Mouse (Mus musculus): ENCODE measurements around the gene Sat1. TPM values are rescaled to one million over a fixed set of nuclear protein-coding genes. Genes with fewer than 3 reads are reported as not detected.

Sat1 gene
- polyA plus RNA-seq (2017; shearing (Covaris generic)), result 357 TPM

GRCm38 (mm10) chrX:155216271-155216670 is at the start of gene Sat1:
TSS of gene Sat1 (minus strand) at chrX:155216449.

DNA sequence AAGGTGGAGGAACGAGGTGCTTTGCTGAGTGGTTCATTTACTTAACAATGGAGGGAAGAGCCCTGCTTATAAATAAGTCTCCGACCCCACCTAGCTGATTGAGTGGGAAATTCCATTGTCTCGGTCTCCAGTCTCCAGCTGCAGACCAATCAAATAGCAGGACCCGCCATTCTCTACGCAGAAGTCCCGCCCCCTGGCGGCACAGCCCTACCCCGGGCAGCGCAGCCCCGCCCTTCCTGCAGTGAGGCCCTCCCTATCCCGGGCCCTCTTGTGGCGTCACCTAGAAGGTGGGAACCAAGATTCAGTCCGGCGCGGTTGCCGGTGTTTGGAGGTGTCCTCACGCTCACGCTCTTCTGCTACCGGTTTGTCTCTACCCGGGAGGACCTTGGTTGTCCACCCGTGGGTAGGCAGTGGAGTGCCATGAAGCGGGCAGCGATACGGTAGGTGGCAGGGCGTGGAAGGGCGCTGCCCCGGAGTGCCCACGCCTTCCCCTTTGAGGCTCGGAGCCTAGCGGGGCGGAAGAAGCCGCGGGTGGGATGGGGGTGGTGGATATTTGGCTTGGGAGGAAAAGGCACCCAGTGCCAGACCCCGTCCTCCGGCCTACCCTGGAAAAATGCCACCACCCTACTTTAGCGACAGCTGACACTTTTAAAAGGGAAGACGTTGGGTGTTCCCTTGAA is 46.1 kb upstream of the Sat1 start, which contains the start of gene Acot9:
Gene Acot9, plus strand, starts transcription at position 209 of the 680 bp plus-strand sequence.

Other genes starting within 250 kb of the Sat1 start
- not detected for gene Magea8, start 220.6 kb downstream of the Sat1 start, polyA plus RNA-seq (2017; shearing (Covaris generic))
- gene Magea5, start 153.3 kb downstream of the Sat1 start, polyA plus RNA-seq (2017; shearing (Covaris generic)), result not detected
- not detected for gene Magea1, start 126.7 kb downstream of the Sat1 start, polyA plus RNA-seq (2017; shearing (Covaris generic))
- not detected for gene Magea2, start 122.8 kb downstream of the Sat1 start, polyA plus RNA-seq (2017; shearing (Covaris generic))
- gene Cldn34b2, start 88.0 kb downstream of the Sat1 start, polyA plus RNA-seq (2017; shearing (Covaris generic)), result not detected
- 126 TPM for gene Acot9, start 46.0 kb upstream of the Sat1 start, polyA plus RNA-seq (2017; shearing (Covaris generic))
- 51.1 TPM for gene Prdx4, start 124.3 kb upstream of the Sat1 start, polyA plus RNA-seq (2017; shearing (Covaris generic))

Measured in activated CD4-positive, CD25-positive, alpha-beta regulatory T cell, adult 9 weeks (primary cell).